Mouse (Mus musculus) inflammation-experienced regulatory T-cells, adult 6 months (primary cell): Measurements from ENCODE around the gene Apol7e. TPM values are rescaled to one million over a fixed set of nuclear protein-coding genes. Genes with fewer than 3 reads are reported as not detected.
"Not testable (repeated sequence)": the region's sequence is repeated elsewhere in the genome, so short reads cannot be mapped to it uniquely, and the experiment has no call there.

ENCODE experiments used
- ATAC-seq: one replicate; pipeline ENCODE4 v1.8.0; 2017
- polyA plus RNA-seq, 3 experiments: library from polyadenylated mRNA; unstranded; fragments of 100-300 nt; shearing (Covaris generic); gene quantifications; one replicate each; pipeline ENCODE4 v1.2.1; 2017

The Apol7e gene
- 100 to 1,000 TPM in 1 of 3 experiments, 10 to 100 TPM in 2; 64.9 to 108 (median 93.0) TPM for polyA plus RNA-seq

GRCm38 (mm10) chr15:77698656-77699055 is at the start of gene Apol7e:
Gene Apol7e, plus strand, starts transcription at chr15:77698857.
- ATAC-seq = peak; percentile 92

GRCm38 (mm10) chr15:77651143-77651542 is 47.5 kb upstream of the Apol7e start:
- not testable (repeated sequence) for ATAC-seq

GRCm38 (mm10) chr15:77659773-77660172 is 38.9 kb upstream of the Apol7e start:
- ATAC-seq = not testable (repeated sequence)

- not testable (repeated sequence) for ATAC-seq
Observed at GRCm38 (mm10) chr15:77661841-77662240, 36.8 kb upstream of the Apol7e start.

GRCm38 (mm10) chr15:77674081-77674480 is 24.6 kb upstream of the Apol7e start:
- ATAC-seq = not testable (repeated sequence)

- ATAC-seq = not testable (repeated sequence)
Observed at GRCm38 (mm10) chr15:77683944-77684343, 14.7 kb upstream of the Apol7e start.

- ATAC-seq = not testable (repeated sequence)
Observed at GRCm38 (mm10) chr15:77691532-77692311, 6.9 kb upstream of the Apol7e start.

GRCm38 (mm10) chr15:77694687-77695295 is 3.9 kb upstream of the Apol7e start:
- not testable (repeated sequence) for ATAC-seq

- ATAC-seq = peak; percentile 64
Observed at GRCm38 (mm10) chr15:77705306-77705705, 6.6 kb downstream of the Apol7e start.

- not testable (repeated sequence) for ATAC-seq
Observed at GRCm38 (mm10) chr15:77708936-77709335, 10.3 kb downstream of the Apol7e start.

- not testable (repeated sequence) for ATAC-seq
Observed at GRCm38 (mm10) chr15:77718240-77718639, 19.6 kb downstream of the Apol7e start.

- ATAC-seq = peak; percentile 70
Observed at GRCm38 (mm10) chr15:77721509-77721908, 22.9 kb downstream of the Apol7e start.

GRCm38 (mm10) chr15:77724208-77724911 is 25.7 kb downstream of the Apol7e start:
- not testable (repeated sequence) for ATAC-seq

GRCm38 (mm10) chr15:77725393-77726020 is 26.9 kb downstream of the Apol7e start:
- not testable (repeated sequence) for ATAC-seq

- peak; percentile 61 for ATAC-seq
Observed at GRCm38 (mm10) chr15:77727139-77727538, 28.5 kb downstream of the Apol7e start.

GRCm38 (mm10) chr15:77727745-77728144 is 29.1 kb downstream of the Apol7e start:
- ATAC-seq = not testable (repeated sequence)

GRCm38 (mm10) chr15:77728739-77729138 is 30.1 kb downstream of the Apol7e start, which contains the start of gene Apol9b:
Gene Apol9b, plus strand, starts transcription at chr15:77729039.
- ATAC-seq = not testable (repeated sequence)

- no peak for ATAC-seq
Observed at GRCm38 (mm10) chr15:77731605-77732004, 32.9 kb downstream of the Apol7e start.

- ATAC-seq = not testable (repeated sequence)
Observed at GRCm38 (mm10) chr15:77732851-77733250, 34.2 kb downstream of the Apol7e start.

GRCm38 (mm10) chr15:77733380-77733779 is 34.7 kb downstream of the Apol7e start:
- ATAC-seq = peak; percentile 99

- ATAC-seq = not testable (repeated sequence)
Observed at GRCm38 (mm10) chr15:77733903-77734302, 35.2 kb downstream of the Apol7e start.
